Mouse (Mus musculus) c-Kit-positive CD71-negative TER-119-negative erythroid progenitor cells, embryonic 14.5 days (primary cell): Measurements from ENCODE around the gene Mst1.

Experiments
- DNase-seq: peaks from one replicate; pipeline ENCODE4 v3.0.0-alpha.2; 2013; ENCODE audit warnings: low read depth

Gene Mst1

GRCm38 (mm10) chr9:108080168-108080567 lies at the start of gene Mst1:
Gene Mst1 (plus strand): TSS chr9:108080436.
- no peak for DNase-seq

GRCm38 (mm10) chr9:108032126-108032525 lies 48.1 kb upstream of the Mst1 start:
- no peak for DNase-seq

GRCm38 (mm10) chr9:108035331-108036156 lies 44.7 kb upstream of the Mst1 start:
- DNase-seq: no peak

- DNase-seq: no peak
Observed at GRCm38 (mm10) chr9:108044751-108045492, 35.3 kb upstream of the Mst1 start.

GRCm38 (mm10) chr9:108046582-108046981 lies 33.7 kb upstream of the Mst1 start:
- DNase-seq: no peak

- DNase-seq: no peak
Observed at GRCm38 (mm10) chr9:108047601-108048565, 32.4 kb upstream of the Mst1 start.

- DNase-seq: no peak
Observed at GRCm38 (mm10) chr9:108048566-108048955, 31.7 kb upstream of the Mst1 start.

GRCm38 (mm10) chr9:108049016-108049455 lies 31.2 kb upstream of the Mst1 start, which contains the start of gene Gmppb:
Gene Gmppb (plus strand): TSS chr9:108049242.
- peak; percentile 95 for DNase-seq

- DNase-seq: no peak
Observed at GRCm38 (mm10) chr9:108049561-108050251, 30.5 kb upstream of the Mst1 start.

- DNase-seq: no peak
Observed at GRCm38 (mm10) chr9:108051184-108051930, 28.9 kb upstream of the Mst1 start.

GRCm38 (mm10) chr9:108051931-108052220 lies 28.4 kb upstream of the Mst1 start:
- no peak for DNase-seq

GRCm38 (mm10) chr9:108052411-108052810 lies 27.8 kb upstream of the Mst1 start:
- no peak for DNase-seq

GRCm38 (mm10) chr9:108052885-108053664 lies 27.2 kb upstream of the Mst1 start, which contains the start of gene Amigo3:
Gene Amigo3 (plus strand): TSS chr9:108053159.
- DNase-seq: peak; percentile 96

- DNase-seq: no peak
Observed at GRCm38 (mm10) chr9:108053665-108054225, 26.5 kb upstream of the Mst1 start.

GRCm38 (mm10) chr9:108054331-108055040 lies 25.8 kb upstream of the Mst1 start:
- no peak for DNase-seq

GRCm38 (mm10) chr9:108055061-108055460 lies 25.2 kb upstream of the Mst1 start:
- no peak for DNase-seq

- no peak for DNase-seq
Observed at GRCm38 (mm10) chr9:108055661-108056237, 24.5 kb upstream of the Mst1 start.
